Mouse (Mus musculus) layer of hippocampus, adult 11-12 months (tissue): ENCODE measurements around the gene Ubash3a.
"Not testable (repeated sequence)": the region's sequence is repeated elsewhere in the genome, so short reads cannot be mapped to it uniquely, and the experiment has no call there.

Experiments
- DNase-seq: peaks from one replicate; pipeline ENCODE4 v3.0.0; 2022; ENCODE audit warnings: low spot score

Ubash3a gene

GRCm38 (mm10) chr17:31261352-31261751, 53.7 kb downstream of the Ubash3a start:
- no peak for DNase-seq

GRCm38 (mm10) chr17:31262715-31263114, 55.0 kb downstream of the Ubash3a start:
- DNase-seq: no peak

GRCm38 (mm10) chr17:31263770-31264169, 56.1 kb downstream of the Ubash3a start:
- no peak for DNase-seq

- no peak for DNase-seq
Observed at GRCm38 (mm10) chr17:31264372-31264771, 56.7 kb downstream of the Ubash3a start.

- no peak for DNase-seq
Observed at GRCm38 (mm10) chr17:31265171-31265572, 57.5 kb downstream of the Ubash3a start.

- no peak for DNase-seq
Observed at GRCm38 (mm10) chr17:31265831-31266230, 58.2 kb downstream of the Ubash3a start.

- no peak for DNase-seq
Observed at GRCm38 (mm10) chr17:31266321-31266950, 58.8 kb downstream of the Ubash3a start.

GRCm38 (mm10) chr17:31267138-31267537, 59.5 kb downstream of the Ubash3a start:
- DNase-seq: no peak

GRCm38 (mm10) chr17:31267603-31268002, 59.9 kb downstream of the Ubash3a start:
- DNase-seq: no peak

GRCm38 (mm10) chr17:31268016-31268415, 60.3 kb downstream of the Ubash3a start:
- DNase-seq: no peak

GRCm38 (mm10) chr17:31269761-31270160, 62.1 kb downstream of the Ubash3a start:
- DNase-seq: no peak

GRCm38 (mm10) chr17:31270246-31270645, 62.6 kb downstream of the Ubash3a start:
- DNase-seq: no peak

- DNase-seq: not testable (repeated sequence)
Observed at GRCm38 (mm10) chr17:31270736-31271135, 63.1 kb downstream of the Ubash3a start.

GRCm38 (mm10) chr17:31271136-31271851, 63.6 kb downstream of the Ubash3a start:
- no peak for DNase-seq

- DNase-seq: no peak
Observed at GRCm38 (mm10) chr17:31272416-31273165, 64.9 kb downstream of the Ubash3a start.

- DNase-seq: no peak
Observed at GRCm38 (mm10) chr17:31273631-31274030, 66.0 kb downstream of the Ubash3a start.

GRCm38 (mm10) chr17:31275181-31275580, 67.5 kb downstream of the Ubash3a start:
- DNase-seq: no peak

GRCm38 (mm10) chr17:31276207-31276921, 68.7 kb downstream of the Ubash3a start:
- DNase-seq: peak; percentile 55

GRCm38 (mm10) chr17:31276922-31277918, 69.5 kb downstream of the Ubash3a start, which contains the start of gene Rsph1:
TSS of gene Rsph1 (minus strand) at chr17:31277383.
- DNase-seq: peak; percentile 100

GRCm38 (mm10) chr17:31277931-31278330, 70.3 kb downstream of the Ubash3a start:
- no peak for DNase-seq

- DNase-seq: no peak
Observed at GRCm38 (mm10) chr17:31279541-31279940, 71.9 kb downstream of the Ubash3a start.
